Mouse (Mus musculus) liver, embryonic 11.5 days (tissue): ENCODE results near the gene Clic5. TPM values are rescaled to one million over a fixed set of nuclear protein-coding genes. Genes with fewer than 3 reads are reported as not detected.

Experiments
- ATAC-seq: fragments of 200-750 bp; cut with Nextera tagmentation; replicated peaks from 2 replicates; pipeline ENCODE4 v1.8.0; 2017; ENCODE audit warnings: moderate number of reproducible peaks, mild to moderate bottlenecking, moderate TSS enrichment, moderate library complexity; ENCODE audit not compliant: low FRiP score
- DNase-seq: peaks from one replicate; pipeline ENCODE4 v3.0.0-alpha.2; 2017; ENCODE audit warnings: low spot score
- H3K27ac ChIP-seq: fragments of 300-500 bp; sonication (generic); 2 replicates; pipeline ENCODE4 v1.5.1; 2014; ENCODE audit warnings: mild to moderate bottlenecking, low read depth, low read length, control low read depth
- H3K27me3 ChIP-seq: fragments of 300-500 bp; sonication (generic); replicated peaks from 2 replicates; pipeline ENCODE4 v1.6.1; 2014; ENCODE audit warnings: low read length, mixed read lengths; ENCODE audit not compliant: control insufficient read depth, insufficient read depth
- H3K36me3 ChIP-seq: fragments of 300-500 bp; sonication (generic); 2 replicates; pipeline ENCODE4 v1.6.1; 2014; ENCODE audit warnings: mild to moderate bottlenecking, low read length, moderate library complexity, mixed read lengths; ENCODE audit not compliant: control insufficient read depth, insufficient read depth
- H3K4me1 ChIP-seq: fragments of 300-500 bp; sonication (generic); replicated peaks from 2 replicates; pipeline ENCODE4 v1.6.1; 2014; ENCODE audit warnings: low read length, mixed read lengths; ENCODE audit not compliant: control insufficient read depth, insufficient read depth
- H3K4me2 ChIP-seq: fragments of 300-500 bp; sonication (generic); 2 replicates; pipeline ENCODE4 v1.6.1; 2014; ENCODE audit warnings: mild to moderate bottlenecking, control low read depth, moderate library complexity
- H3K4me3 ChIP-seq: fragments of 300-500 bp; sonication (generic); 2 replicates; pipeline ENCODE4 v1.5.1; 2014; ENCODE audit warnings: low read depth, low read length, control low read depth
- H3K9ac ChIP-seq: fragments of 300-500 bp; sonication (generic); 2 replicates; pipeline ENCODE4 v1.6.1; 2014; ENCODE audit warnings: low read depth, low read length, control low read depth
- H3K9me3 ChIP-seq: fragments of 300-500 bp; sonication (generic); 2 replicates; pipeline ENCODE4 v1.6.1; 2016; ENCODE audit warnings: low read length, inconsistent platforms, mixed read lengths; ENCODE audit not compliant: control insufficient read depth
- WGBS: fragments of 180-500 bp; shearing (Covaris S2); extraction: QIAGEN DNeasy Blood & Tissue Kit; methylation state at CpG from one replicate; pipeline ENCODE4 v1.1.7; 2014; 5-methylcytosine and 5-hydroxymethylcytosine counted together
- polyA plus RNA-seq: library from polyadenylated mRNA; unstranded; fragments of >200 nt; fragmentation: Nextera tagmentation; extraction: Ambion mirVana; gene quantifications from 2 replicates; pipeline ENCODE4 v1.2.1, GENCODE M21; 2014

The Clic5 gene
- polyA plus RNA-seq, 1 experiment from 2014 or later = 0.75 TPM

DNA sequence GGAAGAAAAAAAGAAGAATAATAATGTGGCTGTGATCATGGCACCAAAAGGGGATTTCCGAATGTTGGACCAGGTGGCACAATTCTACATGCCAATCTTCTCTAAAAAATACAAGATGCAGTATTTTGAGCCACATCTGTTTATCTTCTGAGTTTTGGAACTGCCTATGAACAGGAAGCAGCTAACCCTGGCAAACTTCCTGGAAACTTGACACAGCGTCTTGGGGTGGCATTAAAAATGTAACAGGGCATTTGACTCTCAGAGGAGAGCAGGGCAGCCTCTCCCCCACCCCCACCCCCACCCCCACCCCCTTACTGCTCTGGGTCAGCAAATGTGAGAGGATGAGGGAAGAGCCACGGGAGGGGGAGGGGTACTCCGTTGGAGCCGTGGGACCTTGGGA, 25.9 kb upstream of the Clic5 start:
- DNase-seq = no peak
- no peak overlapping the region for H3K27ac ChIP-seq
- H3K9ac ChIP-seq = no peak overlapping the region
- ATAC-seq = no peak
- no peak overlapping the region for H3K4me2 ChIP-seq
- no peaks in the 10 kb centered on the region for H3K9me3 ChIP-seq
- no peaks in the 10 kb centered on the region; the same call in 1 of the 2 replicates for H3K4me1 ChIP-seq
- no peak overlapping the region for H3K4me3 ChIP-seq
- H3K36me3 ChIP-seq = no peaks in the 10 kb centered on the region
- no peaks in the 10 kb centered on the region for H3K27me3 ChIP-seq
- 23% methylated on average over 5 of the region's 5 CpGs for WGBS

DNA sequence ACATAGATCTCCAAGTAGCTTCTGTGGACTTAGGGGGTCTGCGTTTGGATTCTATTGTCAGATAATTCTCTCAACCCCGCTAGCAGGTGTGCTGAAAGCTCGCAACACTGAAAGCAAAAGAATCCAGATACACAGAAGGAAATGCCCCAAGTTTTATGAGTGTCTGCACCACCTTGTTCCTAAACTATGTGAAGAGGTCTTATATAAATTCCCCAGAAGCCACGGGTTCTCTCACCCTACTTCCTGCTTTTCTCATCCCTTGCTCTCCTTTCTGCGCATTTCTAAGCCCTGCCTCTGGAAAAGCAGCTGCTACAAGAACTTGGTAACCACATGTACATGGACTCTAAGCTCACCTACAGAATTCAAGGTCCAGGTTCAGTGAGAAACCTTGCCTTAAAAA, 25.4 kb upstream of the Clic5 start:
- Histone ChIP-seq H3K4me3 (no peak overlapping the region), H3K9ac (no peak overlapping the region), H3K4me1 (no peaks in the 10 kb centered on the region; the same call in 1 of the 2 replicates), H3K36me3 (no peaks in the 10 kb centered on the region), H3K27me3 (no peaks in the 10 kb centered on the region), H3K9me3 (no peaks in the 10 kb centered on the region), H3K4me2 (no peak overlapping the region), H3K27ac (no peak overlapping the region)
- no peak for DNase-seq
- no peak for ATAC-seq
- WGBS = 65% methylated on average over 5 of the region's 5 CpGs

DNA sequence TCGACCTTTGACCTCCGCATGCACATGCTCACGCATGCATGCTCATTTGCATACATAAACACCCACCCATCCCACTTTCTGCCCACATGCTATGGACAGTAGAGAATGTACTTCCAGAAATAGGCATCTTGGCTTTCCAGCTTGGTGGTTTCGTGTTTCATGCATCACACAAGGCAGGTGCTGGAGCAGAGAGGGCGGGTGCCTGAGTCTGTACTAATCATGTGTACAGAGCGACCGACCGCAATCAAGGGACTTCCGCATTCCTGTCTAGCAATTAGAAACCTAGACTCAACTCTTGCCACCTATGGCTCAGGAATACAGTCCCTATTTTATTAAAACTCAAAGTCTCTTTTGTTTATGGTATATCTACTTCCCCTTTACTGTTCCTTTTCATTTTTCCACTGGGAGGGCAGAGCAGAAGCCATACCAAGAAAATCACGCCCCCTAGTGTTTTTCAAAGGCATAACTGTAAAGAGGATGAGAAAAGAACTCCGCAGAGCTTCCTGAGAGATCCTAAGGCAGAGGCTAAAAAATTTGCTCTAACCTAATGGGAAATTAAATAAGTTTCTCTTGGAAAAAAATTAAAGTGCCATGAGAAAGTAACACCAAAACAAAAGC, 22.5 kb upstream of the Clic5 start:
- DNase-seq (no peak), ATAC-seq (no peak)
- Histone ChIP-seq H3K4me3 (no peak overlapping the region), H3K9ac (no peak overlapping the region), H3K4me1 (no peaks in the 10 kb centered on the region; the same call in 1 of the 2 replicates), H3K27ac (no peak overlapping the region), H3K9me3 (no peaks in the 10 kb centered on the region), H3K4me2 (no peak overlapping the region), H3K36me3 (no peaks in the 10 kb centered on the region), H3K27me3 (no peaks in the 10 kb centered on the region)
- 79% methylated on average over 11 of the region's 11 CpGs for WGBS

- no peak overlapping the region for H3K27ac ChIP-seq
- ATAC-seq (no peak), DNase-seq (no peak)
- H3K4me1 ChIP-seq = no peaks in the 10 kb centered on the region
- no peaks in the 10 kb centered on the region for H3K27me3 ChIP-seq
- no peak overlapping the region for H3K4me2 ChIP-seq
- no peak overlapping the region for H3K9ac ChIP-seq
- 84% methylated on average over 4 of the region's 4 CpGs for WGBS
- no peaks in the 10 kb centered on the region for H3K9me3 ChIP-seq
- H3K36me3 ChIP-seq = no peaks in the 10 kb centered on the region
- H3K4me3 ChIP-seq = no peak overlapping the region
Measured at GRCm38 (mm10) chr17:44169676-44170075, 18.7 kb upstream of the Clic5 start.

DNA sequence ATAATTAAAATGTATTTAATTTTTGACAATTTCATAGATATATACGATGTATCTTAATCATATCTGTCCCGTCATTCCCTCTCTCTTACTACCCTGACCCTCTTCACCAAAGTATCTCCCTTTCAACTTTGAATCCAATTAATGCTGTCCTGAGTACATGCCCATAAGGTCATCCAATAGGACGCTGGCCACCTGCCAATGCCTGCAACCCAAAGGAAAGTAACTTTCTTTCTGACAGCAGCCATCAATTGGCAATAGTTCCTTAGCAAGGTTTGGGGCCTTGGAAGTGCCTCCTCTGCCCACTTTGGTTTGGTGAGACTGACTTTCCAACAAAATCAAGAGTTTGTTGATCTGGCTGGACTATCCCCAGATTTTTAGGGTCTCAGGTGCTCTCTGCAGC, 18.1 kb upstream of the Clic5 start:
- ATAC-seq = no peak
- no peaks in the 10 kb centered on the region for H3K36me3 ChIP-seq
- no peaks in the 10 kb centered on the region for H3K9me3 ChIP-seq
- no peaks in the 10 kb centered on the region for H3K27me3 ChIP-seq
- no peak overlapping the region for H3K4me2 ChIP-seq
- WGBS = 83% methylated on average over 3 of the region's 3 CpGs
- no peak overlapping the region for H3K9ac ChIP-seq
- H3K27ac ChIP-seq = no peak overlapping the region
- H3K4me1 ChIP-seq = no peaks in the 10 kb centered on the region
- no peak overlapping the region for H3K4me3 ChIP-seq
- no peak for DNase-seq

- H3K27me3 ChIP-seq = no peaks in the 10 kb centered on the region
- no peak overlapping the region for H3K4me3 ChIP-seq
- no peaks in the 10 kb centered on the region for H3K4me1 ChIP-seq
- DNase-seq = no peak
- H3K9me3 ChIP-seq = no peaks in the 10 kb centered on the region
- H3K4me2 ChIP-seq = no peak overlapping the region
- H3K27ac ChIP-seq = no peak overlapping the region
- H3K9ac ChIP-seq = no peak overlapping the region
- ATAC-seq = no peak
- 39% methylated on average over 3 of the region's 3 CpGs for WGBS
- H3K36me3 ChIP-seq = no peaks in the 10 kb centered on the region
Measured at GRCm38 (mm10) chr17:44171930-44172329, 16.5 kb upstream of the Clic5 start.

GRCm38 (mm10) chr17:44173341-44173740, 15.0 kb upstream of the Clic5 start:
- Histone ChIP-seq H3K36me3 (no peaks in the 10 kb centered on the region), H3K4me1 (no peaks in the 10 kb centered on the region), H3K27ac (no peak overlapping the region), H3K27me3 (no peaks in the 10 kb centered on the region), H3K9me3 (no peaks in the 10 kb centered on the region), H3K4me2 (no peak overlapping the region), H3K4me3 (no peak overlapping the region), H3K9ac (no peak overlapping the region)
- WGBS = 64% methylated on average over 2 of the region's 2 CpGs
- ATAC-seq (no peak), DNase-seq (no peak)

GRCm38 (mm10) chr17:44177291-44177690, 11.1 kb upstream of the Clic5 start:
- DNase-seq (no peak), ATAC-seq (no peak)
- no peaks in the 10 kb centered on the region for H3K9me3 ChIP-seq
- no peaks in the 10 kb centered on the region for H3K27me3 ChIP-seq
- no peak overlapping the region for H3K27ac ChIP-seq
- WGBS = 83% methylated on average over 3 of the region's 3 CpGs
- H3K4me1 ChIP-seq = no peaks in the 10 kb centered on the region
- no peak overlapping the region for H3K4me3 ChIP-seq
- no peak overlapping the region for H3K9ac ChIP-seq
- H3K4me2 ChIP-seq = no peak overlapping the region
- no peaks in the 10 kb centered on the region for H3K36me3 ChIP-seq

GRCm38 (mm10) chr17:44181346-44181745, 7.0 kb upstream of the Clic5 start:
- ATAC-seq = no peak
- 79% methylated on average over 8 of the region's 8 CpGs for WGBS

More at GRCm38 (mm10) chr17:44181346-44181745, 7.0 kb upstream of the Clic5 start:
- H3K4me2 ChIP-seq = no peak overlapping the region
- no peaks in the 10 kb centered on the region for H3K4me1 ChIP-seq
- H3K9ac ChIP-seq = no peak overlapping the region
- no peaks in the 10 kb centered on the region for H3K36me3 ChIP-seq
- no peaks in the 10 kb centered on the region for H3K27me3 ChIP-seq
- H3K4me3 ChIP-seq = no peak overlapping the region
- H3K27ac ChIP-seq = no peak overlapping the region
- H3K9me3 ChIP-seq = no peaks in the 10 kb centered on the region
- no peak for DNase-seq
